ENCODE assay signal across 21 mouse cellular contexts in the genomic region with DNA sequence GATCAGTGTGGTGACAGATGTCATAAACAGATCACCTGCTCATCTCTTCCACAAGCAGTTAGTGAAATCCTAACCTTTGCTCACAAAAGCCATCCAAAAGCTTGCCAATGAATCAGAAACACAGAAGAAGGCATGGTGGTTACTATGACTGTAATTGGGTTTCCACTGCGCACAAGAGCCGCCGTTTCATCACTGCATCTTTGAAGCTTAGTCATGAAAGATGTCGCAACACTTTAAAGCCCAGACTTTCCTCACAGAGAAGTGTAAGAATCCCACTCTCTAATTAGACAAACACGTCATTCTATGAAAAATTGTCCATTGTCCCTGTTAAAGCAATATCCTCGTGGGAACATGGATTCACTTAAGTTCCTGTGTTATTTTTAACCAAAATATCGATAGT.
"Had no signal": no experiment of that assay in that cellular context is flagged by ENCODE, and none has a peak within 500 bp of the region (broad histone marks: within the 10 kb centered on the region; RNA-seq: fewer than 3 reads in every experiment).

No protein-coding gene starts in this region.

- H3K27ac ChIP-seq: liver, embryonic 15.5 days; lung, embryonic 15.5 days; midbrain, embryonic 10.5 days; midbrain, embryonic 13.5 days; midbrain, embryonic 15.5 days; neural tube, embryonic 13.5 days; neural tube, embryonic 15.5 days had no signal

- DNase-seq: liver, postnatal 0 days; lung, adult 2 months; lung, postnatal 14 days; lung, postnatal 4 days; retina, postnatal 1 day; right cerebral cortex, adult 18-20 months; right cerebral cortex, postnatal 25 days; right cerebral cortex, postnatal 4 days; spleen, adult 18-20 months; thymus, adult 18-20 months; thymus, postnatal 14 days; thymus, postnatal 36 days had no signal

- H3K9me3 ChIP-seq: liver, embryonic 15.5 days; lung, embryonic 15.5 days; midbrain, embryonic 10.5 days; midbrain, embryonic 13.5 days; midbrain, embryonic 15.5 days; neural tube, embryonic 13.5 days; neural tube, embryonic 15.5 days had no signal

- H3K36me3 ChIP-seq: liver, embryonic 15.5 days; lung, embryonic 15.5 days; midbrain, embryonic 10.5 days; midbrain, embryonic 13.5 days; midbrain, embryonic 15.5 days; neural tube, embryonic 13.5 days; neural tube, embryonic 15.5 days had no signal

- H3K4me2 ChIP-seq: liver, embryonic 15.5 days; lung, embryonic 15.5 days; midbrain, embryonic 13.5 days; midbrain, embryonic 15.5 days; neural tube, embryonic 13.5 days; neural tube, embryonic 15.5 days had no signal

- H3K27me3 ChIP-seq: liver, embryonic 15.5 days; lung, embryonic 15.5 days; midbrain, embryonic 13.5 days; midbrain, embryonic 15.5 days; neural tube, embryonic 13.5 days; neural tube, embryonic 15.5 days had no signal

- ATAC-seq: liver, postnatal 0 days; lung, postnatal 0 days; midbrain, embryonic 13.5 days; midbrain, embryonic 15.5 days had no signal

- H3K4me3 ChIP-seq: liver, embryonic 15.5 days; lung, embryonic 15.5 days; midbrain, embryonic 10.5 days; midbrain, embryonic 13.5 days; midbrain, embryonic 15.5 days; myocyte; neural tube, embryonic 13.5 days; neural tube, embryonic 15.5 days had no signal

- H3K9ac ChIP-seq: liver, embryonic 15.5 days; liver, postnatal 0 days; lung, embryonic 15.5 days; midbrain, embryonic 13.5 days; midbrain, embryonic 15.5 days; neural tube, embryonic 13.5 days; neural tube, embryonic 15.5 days had no signal

- H3K4me1 ChIP-seq: liver, embryonic 15.5 days; lung, embryonic 15.5 days; midbrain, embryonic 15.5 days; neural tube, embryonic 13.5 days; neural tube, embryonic 15.5 days had no signal
